8 mouse cellular contexts compared by ENCODE assay signal in genomic region chr2:117231257-117231656, GRCm38 (mm10). TPM values are rescaled to one million over a fixed set of nuclear protein-coding genes. Genes with fewer than 3 reads are reported as not detected.
DNase-seq lines count a peak whose midpoint lies in the region; ATAC-seq lines count a peak whose summit lies in the region.

No protein-coding gene starts in this region.

- H3K4me1 ChIP-seq in intestine, embryonic 15.5 days (replicated peaks), result no peaks in the 10 kb centered on the region
- peaks cover 5% of the 10 kb centered on the region for H3K4me1 ChIP-seq in midbrain, embryonic 11.5 days (ENCODE audit: control insufficient read depth, insufficient read depth, low read length)

- peak; percentile 90 for DNase-seq in ZHBTc4 (ENCODE audit: low read depth, low spot score)
- peak; percentile 77 to 90 for DNase-seq in cerebellum, postnatal 25 days
- DNase-seq in gastrocnemius, adult 18-20 months (ENCODE audit: low spot score), result peak; percentile 74
- peak; percentile 83 to 92 for DNase-seq in left cerebral cortex, postnatal 10 days (ENCODE audit: extremely low spot score in 1 of 2, low spot score in 2 of 2)
- DNase-seq in midbrain, embryonic 11.5 days (ENCODE audit: low spot score, missing footprints), result peak; percentile 99
- peak; percentile 67 to 70 for DNase-seq in right cerebral cortex, postnatal 36 days (ENCODE audit: low spot score in 2 of 2)
- peak; percentile 57 to 82 for DNase-seq in urinary bladder, postnatal 36 days (ENCODE audit: low spot score in 2 of 2)

- H3K9ac ChIP-seq in intestine, embryonic 15.5 days, result no peak overlapping the region
- peak overlapping the region; percentile 12; the same call in 1 of the 2 replicates for H3K9ac ChIP-seq in midbrain, embryonic 11.5 days (ENCODE audit: low read length)

- WGBS in intestine, embryonic 15.5 days, result 5% methylated on average over 13 of the region's 13 CpGs
- 7% methylated on average over 13 of the region's 13 CpGs for WGBS in midbrain, embryonic 11.5 days

- H3K4me3 ChIP-seq in intestine, embryonic 15.5 days (replicated peaks), result no peak overlapping the region
- H3K4me3 ChIP-seq in midbrain, embryonic 11.5 days (ENCODE audit: low read depth, low read length), result no peak overlapping the region

- no peak overlapping the region for H3K27ac ChIP-seq in intestine, embryonic 15.5 days
- no peak overlapping the region for H3K27ac ChIP-seq in midbrain, embryonic 11.5 days (ENCODE audit: low read depth, low read length)

- no peaks in the 10 kb centered on the region for H3K36me3 ChIP-seq in intestine, embryonic 15.5 days
- no peaks in the 10 kb centered on the region for H3K36me3 ChIP-seq in midbrain, embryonic 11.5 days (ENCODE audit: control insufficient read depth, insufficient read depth, low read length)

- H3K4me2 ChIP-seq in intestine, embryonic 15.5 days (replicated peaks), result no peak overlapping the region
- no peak overlapping the region for H3K4me2 ChIP-seq in midbrain, embryonic 11.5 days

- H3K27me3 ChIP-seq in intestine, embryonic 15.5 days (replicated peaks), result no peaks in the 10 kb centered on the region
- no peaks in the 10 kb centered on the region; the same call in 1 of the 2 replicates for H3K27me3 ChIP-seq in midbrain, embryonic 11.5 days (ENCODE audit: control insufficient read depth, insufficient read depth, low read length)

- ATAC-seq in intestine, embryonic 15.5 days, result peak; percentile 86
- peak; percentile 81 for ATAC-seq in midbrain, embryonic 11.5 days (ENCODE audit: low FRiP score)

- no peaks in the 10 kb centered on the region for H3K9me3 ChIP-seq in intestine, embryonic 15.5 days
- no peaks in the 10 kb centered on the region for H3K9me3 ChIP-seq in midbrain, embryonic 11.5 days (ENCODE audit: control insufficient read depth, low read length)

- intact Hi-C loops in left cerebral cortex, postnatal 10 days (cut with DNase I), result loop anchor here (2.0 to 5.0 kb wide), 2 partner anchors 49 to 334 kb away; no protein-coding TSS in a partner anchor

RNA-seq across cellular contexts. Expression of gene Fam98b, which starts 18.3 kb away (rescaled TPM):
- 10 to 100 TPM; 17.9 to 21.4 TPM for total RNA-seq in gastrocnemius, adult 18-20 months (2021)
- 8.2 and 8.5 TPM in 2 replicates for polyA plus RNA-seq in intestine, embryonic 15.5 days (2015; fragmentation: Nextera tagmentation; extraction: Ambion mirVana)
- total RNA-seq in left cerebral cortex, postnatal 10 days (2021), result 10 to 100 TPM; 50.1 to 51.6 TPM
- 8.3 and 9.1 TPM in 2 replicates for polyA plus RNA-seq in midbrain, embryonic 11.5 days (2014; fragmentation: Nextera tagmentation; extraction: Ambion mirVana)
